Mouse (Mus musculus) bone marrow macrophage, adult 2 months (primary cell): ENCODE results near the gene Psma4.

ENCODE experiments used
- CTCF ChIP-seq: IDR thresholded peaks from 2 replicates; pipeline ENCODE4 v1.5.1; 2012; ENCODE audit warnings: low read depth, mild to moderate bottlenecking, low read length, moderate library complexity
- POLR2A ChIP-seq: IDR thresholded peaks from 2 replicates; pipeline ENCODE4 v1.6.1; 2012; ENCODE audit warnings: mild to moderate bottlenecking, low read depth, low read length, borderline replicate concordance

DNA sequence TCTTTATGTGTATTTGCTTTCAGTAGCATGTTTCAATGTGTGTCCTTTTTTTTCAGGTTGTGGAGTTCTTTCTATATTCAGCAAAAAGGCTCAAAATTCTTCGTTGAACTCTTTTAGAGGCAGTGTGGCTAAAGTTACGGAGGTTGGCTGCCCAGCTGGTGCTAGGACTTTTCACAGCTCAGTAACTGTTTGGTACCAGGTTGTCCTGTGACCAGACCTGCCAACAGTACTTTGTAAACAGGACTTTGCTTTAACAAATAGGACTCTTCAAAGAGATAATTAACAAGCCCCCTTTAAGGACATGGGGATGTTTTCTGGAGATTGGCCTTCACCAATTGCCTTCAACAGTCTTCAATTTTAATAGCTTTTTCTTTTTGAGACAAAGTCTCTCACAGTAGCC, 32.4 kb upstream of the Psma4 start:
- no peak for TF ChIP-seq POLR2A
- TF ChIP-seq CTCF: no peak
